Mouse (Mus musculus) heart, embryonic 16.5 days (tissue): ENCODE data around the gene Sema4d. TPM values are rescaled to one million over a fixed set of nuclear protein-coding genes. Genes with fewer than 3 reads are reported as not detected.

Experiments used
- ATAC-seq: fragments of 200-750 bp; cut with Nextera tagmentation; replicated peaks from 2 replicates; pipeline ENCODE4 v1.8.0; 2017; ENCODE audit warnings: moderate number of reproducible peaks; ENCODE audit not compliant: insufficient read depth, low FRiP score; ENCODE audit errors: extremely low read depth
- H3K27ac ChIP-seq: fragments of 300-500 bp; sonication (generic); 2 replicates; pipeline ENCODE4 v1.5.1; 2014; ENCODE audit warnings: mild to moderate bottlenecking, low read length, control low read depth, moderate library complexity
- H3K27me3 ChIP-seq: fragments of 300-500 bp; sonication (generic); 2 replicates; pipeline ENCODE4 v1.6.1; 2014; ENCODE audit warnings: low read length, mixed read lengths; ENCODE audit not compliant: control insufficient read depth, insufficient read depth
- H3K36me3 ChIP-seq: fragments of 300-500 bp; sonication (generic); 2 replicates; pipeline ENCODE4 v1.6.1; 2014; ENCODE audit not compliant: control insufficient read depth, insufficient read depth
- H3K4me1 ChIP-seq: fragments of 300-500 bp; sonication (generic); 2 replicates; pipeline ENCODE4 v1.6.1; 2014; ENCODE audit warnings: low read length, mixed read lengths; ENCODE audit not compliant: control insufficient read depth, insufficient read depth
- H3K4me2 ChIP-seq: fragments of 300-500 bp; sonication (generic); 2 replicates; pipeline ENCODE4 v1.6.1; 2014; ENCODE audit warnings: low read depth, mild to moderate bottlenecking, control low read depth, low read length
- H3K4me3 ChIP-seq: fragments of 300-500 bp; sonication (generic); 2 replicates; pipeline ENCODE4 v1.5.1; 2014; ENCODE audit warnings: mild to moderate bottlenecking, control low read depth, low read length
- H3K9ac ChIP-seq: fragments of 300-500 bp; sonication (generic); 2 replicates; pipeline ENCODE4 v1.6.1; 2014; ENCODE audit warnings: low read length, control low read depth
- H3K9me3 ChIP-seq: fragments of 300-500 bp; sonication (generic); replicated peaks from 2 replicates; pipeline ENCODE4 v1.6.1; 2016; ENCODE audit warnings: low read length; ENCODE audit not compliant: control insufficient read depth
- WGBS: fragments of 180-500 bp; shearing (Covaris S2); extraction: QIAGEN DNeasy Blood & Tissue Kit; methylation state at CpG from one replicate; pipeline ENCODE4 v1.1.7; 2014; 5-methylcytosine and 5-hydroxymethylcytosine counted together
- polyA plus RNA-seq: library from polyadenylated mRNA; unstranded; fragments of >200 nt; fragmentation: Nextera tagmentation; extraction: Ambion mirVana; gene quantifications from 2 replicates; pipeline ENCODE4 v1.2.1, GENCODE M21; 2015

Gene Sema4d
- polyA plus RNA-seq, 1 experiment from 2014 or later, result 22.5 TPM

DNA sequence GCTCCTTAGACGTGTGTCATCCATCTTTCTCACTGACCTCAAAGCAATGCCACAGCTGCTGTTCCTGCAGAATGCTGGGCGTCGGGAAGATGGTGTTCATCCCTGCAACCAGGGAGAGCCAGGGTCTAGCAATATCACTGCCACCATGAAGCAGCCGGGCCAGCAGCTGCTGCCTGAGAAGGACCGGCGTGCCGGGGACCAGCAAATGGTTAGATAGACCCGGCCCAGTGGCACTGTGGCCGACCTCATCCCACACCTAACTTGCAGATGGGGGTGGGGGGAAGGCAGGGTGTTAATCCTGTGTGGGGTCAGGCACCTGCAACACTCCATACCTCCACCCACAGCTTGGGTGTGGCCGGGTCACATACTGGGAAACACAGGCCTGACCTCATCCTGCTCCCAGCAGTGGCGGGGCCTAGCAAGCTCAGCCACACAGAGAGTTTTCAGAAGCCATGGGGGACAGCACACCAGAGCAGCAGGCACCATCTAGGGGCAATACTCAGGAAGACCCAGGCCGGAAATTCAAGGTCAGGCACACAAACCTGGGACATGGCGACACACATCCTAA is 38.9 kb downstream of the Sema4d start:
- WGBS, result 71% methylated on average over 13 of the region's 13 CpGs
- H3K9me3 ChIP-seq, result no peaks in the 10 kb centered on the region
- no peaks in the 10 kb centered on the region for H3K27me3 ChIP-seq
- no peak for ATAC-seq
- H3K36me3 ChIP-seq, result no peaks in the 10 kb centered on the region
- no peak overlapping the region for H3K9ac ChIP-seq
- no peak overlapping the region for H3K4me2 ChIP-seq
- H3K4me1 ChIP-seq, result peaks cover 63% of the 10 kb centered on the region
- H3K27ac ChIP-seq, result no peak overlapping the region
- H3K4me3 ChIP-seq, result no peak overlapping the region

DNA sequence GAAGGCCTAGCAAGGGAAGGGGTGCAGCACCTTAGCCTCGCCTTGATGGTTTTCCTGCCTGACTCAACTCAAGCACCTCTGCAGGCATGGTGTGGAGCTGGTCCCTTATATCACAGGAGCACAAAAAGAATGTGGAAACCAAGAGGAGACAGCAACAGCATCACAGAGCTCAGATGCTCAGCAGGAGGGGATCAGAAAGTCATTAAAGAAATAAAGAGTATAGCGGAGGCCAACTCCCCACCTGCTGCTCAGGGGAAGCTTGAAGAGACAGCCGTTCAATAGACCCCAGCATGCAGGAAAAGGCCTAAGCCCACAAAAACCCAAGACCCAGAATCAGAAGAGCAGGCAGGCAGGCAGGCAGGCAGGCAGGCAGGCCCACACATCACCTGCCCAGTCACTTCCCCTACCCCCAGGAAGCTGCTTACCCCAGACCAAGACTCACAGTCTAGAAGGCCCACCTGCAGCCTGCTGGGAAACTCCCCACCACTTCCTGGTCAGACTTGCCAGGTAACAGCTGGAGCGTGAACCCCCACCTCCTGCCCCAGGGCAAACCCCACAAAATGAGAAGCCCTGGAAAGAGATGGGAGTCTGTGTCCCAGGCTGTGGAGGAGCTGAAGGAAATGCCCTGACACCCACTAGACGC is 39.6 kb downstream of the Sema4d start:
- Histone ChIP-seq H3K27me3 (no peaks in the 10 kb centered on the region), H3K9me3 (no peaks in the 10 kb centered on the region), H3K4me2 (no peak overlapping the region), H3K9ac (0 out of 2 replicates have a peak overlapping the region, but pooled peaks have one; percentile 18), H3K4me3 (no peak overlapping the region), H3K4me1 (peaks cover 69% of the 10 kb centered on the region), H3K36me3 (no peaks in the 10 kb centered on the region), H3K27ac (peak overlapping the region; percentile 28; the same call in 1 of the 2 replicates)
- ATAC-seq, result no peak
- WGBS, result 80% methylated on average over 5 of the region's 5 CpGs

DNA sequence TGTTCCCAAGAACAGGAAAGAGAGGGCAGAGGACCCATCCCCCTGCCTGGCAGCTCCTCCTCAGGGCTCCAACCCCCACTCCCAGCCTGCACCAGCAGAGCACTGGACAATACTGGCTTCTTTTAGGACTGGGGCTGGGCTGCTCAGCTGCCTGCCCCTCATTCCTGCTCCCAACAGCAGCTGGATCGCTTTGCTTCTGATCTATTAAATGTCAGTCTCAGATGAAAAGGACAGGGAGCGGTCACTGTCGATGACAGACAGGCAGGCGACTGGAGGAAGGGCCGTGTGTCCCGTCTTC is 40.4 kb downstream of the Sema4d start:
- Histone ChIP-seq H3K27me3 (no peaks in the 10 kb centered on the region), H3K4me1 (peaks cover 71% of the 10 kb centered on the region), H3K27ac (peak overlapping the region; percentile 28; the same call in 1 of the 2 replicates), H3K9me3 (no peaks in the 10 kb centered on the region), H3K36me3 (no peaks in the 10 kb centered on the region), H3K4me3 (no peak overlapping the region), H3K4me2 (no peak overlapping the region), H3K9ac (peak overlapping the region; percentile 55)
- no peak for ATAC-seq
- 52% methylated on average over 6 of the region's 6 CpGs for WGBS

DNA sequence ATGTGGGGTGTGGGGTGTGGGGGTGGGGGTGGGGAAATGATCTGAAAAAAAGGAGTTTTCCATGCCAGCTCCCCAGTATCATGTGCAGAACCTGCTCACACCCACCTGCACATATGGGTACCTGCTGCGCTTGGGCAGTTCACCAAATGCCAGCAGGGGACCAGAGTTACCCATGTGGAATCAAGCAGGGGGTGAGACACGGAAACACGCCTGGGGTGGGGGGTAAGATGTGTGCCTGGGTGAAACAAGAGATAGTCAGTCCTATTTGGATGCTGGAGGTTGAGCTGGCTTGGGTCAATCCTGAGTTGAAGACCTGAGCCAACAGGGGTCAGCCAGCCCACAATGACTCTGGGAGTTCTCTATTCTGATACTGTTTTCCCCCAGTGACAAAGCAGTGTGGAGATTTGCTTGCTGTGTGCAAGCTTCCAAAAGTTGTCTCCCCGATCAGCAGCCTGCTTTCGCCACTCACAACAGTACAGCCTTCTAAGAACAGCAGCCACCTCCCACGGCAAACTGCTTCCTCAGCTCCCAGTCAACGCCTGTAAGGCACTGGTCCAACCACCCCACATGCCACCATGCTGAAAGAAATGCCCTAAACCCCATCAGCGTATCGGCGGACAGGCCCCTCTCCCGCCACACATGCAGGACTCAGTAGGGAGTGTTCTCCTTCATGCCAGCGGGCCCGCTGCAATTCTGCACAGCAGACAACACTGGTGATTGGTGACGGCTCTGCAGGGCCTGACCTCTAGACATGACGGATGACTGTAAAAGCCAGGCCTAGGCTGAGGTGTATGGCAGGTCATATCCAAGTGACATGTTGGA is 41.0 kb downstream of the Sema4d start:
- peaks cover 74% of the 10 kb centered on the region for H3K4me1 ChIP-seq
- 58% methylated on average over 15 of the region's 15 CpGs for WGBS
- H3K36me3 ChIP-seq, result no peaks in the 10 kb centered on the region
- H3K4me3 ChIP-seq, result no peak overlapping the region
- no peak overlapping the region for H3K27ac ChIP-seq
- no peaks in the 10 kb centered on the region for H3K27me3 ChIP-seq
- no peaks in the 10 kb centered on the region for H3K9me3 ChIP-seq
- peak overlapping the region; percentile 8; the same call in 1 of the 2 replicates for H3K9ac ChIP-seq
- H3K4me2 ChIP-seq, result no peak overlapping the region
- ATAC-seq, result no peak

DNA sequence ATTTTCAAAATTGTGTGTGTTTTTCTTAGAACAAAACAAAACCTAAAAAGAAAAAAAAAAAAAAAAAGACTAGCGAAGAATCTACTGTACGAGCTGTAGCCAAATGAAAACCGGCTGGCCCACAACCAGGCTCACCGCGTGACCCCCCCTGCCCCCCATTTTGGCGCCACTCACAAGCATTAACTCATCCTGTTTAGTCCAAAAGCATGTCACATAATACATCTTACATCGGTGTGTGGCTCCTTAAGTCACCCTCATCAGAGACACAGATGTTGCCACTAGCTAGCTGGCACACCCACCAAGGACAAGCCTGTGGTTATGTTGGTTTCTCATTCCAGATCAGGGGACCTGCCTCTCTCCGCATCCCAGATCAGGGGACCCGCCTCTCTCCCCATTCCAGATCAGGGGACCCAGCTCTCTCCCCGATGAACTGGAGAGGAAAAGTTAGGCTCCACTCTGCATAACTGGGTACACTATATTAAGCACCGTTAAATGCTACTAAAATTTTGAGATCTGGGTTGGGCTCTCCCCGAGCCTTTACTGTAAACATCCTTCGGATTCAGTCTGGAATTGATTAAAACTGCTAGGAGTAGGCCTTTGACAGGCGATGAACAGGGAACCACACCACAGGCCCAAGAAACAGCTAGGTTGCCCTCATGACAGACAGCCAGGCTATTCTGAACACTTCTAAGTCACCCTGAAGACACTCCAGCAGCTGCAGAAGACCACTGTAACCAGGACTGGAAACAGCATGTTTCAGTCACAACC is 43.8 kb downstream of the Sema4d start:
- H3K27me3 ChIP-seq, result no peaks in the 10 kb centered on the region
- H3K4me1 ChIP-seq, result peaks cover 67% of the 10 kb centered on the region
- H3K4me2 ChIP-seq, result no peak overlapping the region
- H3K36me3 ChIP-seq, result no peaks in the 10 kb centered on the region
- H3K4me3 ChIP-seq, result no peak overlapping the region
- no peak overlapping the region for H3K9ac ChIP-seq
- peak overlapping the region; percentile 0; the same call in 1 of the 2 replicates for H3K27ac ChIP-seq
- no peaks in the 10 kb centered on the region for H3K9me3 ChIP-seq
- WGBS, result 71% methylated on average over 14 of the region's 14 CpGs
- no peak for ATAC-seq

DNA sequence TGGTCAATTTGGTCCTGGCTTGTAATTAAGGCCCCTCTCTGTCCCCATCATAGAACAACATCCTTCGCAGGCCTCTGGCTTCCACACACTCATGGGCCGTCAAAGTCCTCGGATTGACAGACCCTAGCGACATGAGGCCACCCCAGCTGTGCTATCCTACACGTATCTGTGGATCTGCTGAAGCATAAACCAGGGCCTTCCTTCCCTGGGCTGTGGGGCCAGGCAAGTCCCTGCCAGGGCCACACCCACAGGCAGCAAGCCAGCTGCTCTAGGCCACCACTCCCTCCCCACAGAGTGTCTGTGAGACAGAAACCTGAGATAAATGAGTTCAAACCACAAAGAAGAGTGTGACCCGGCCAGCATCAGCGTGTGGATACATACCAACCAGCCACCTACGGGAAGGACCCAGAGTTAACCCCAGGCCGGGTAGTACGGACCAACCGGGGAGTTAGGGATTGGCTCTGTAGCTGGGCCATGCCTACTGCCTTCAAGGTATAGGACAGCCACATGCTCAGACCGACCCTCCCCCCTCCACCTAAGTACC is 45.5 kb downstream of the Sema4d start:
- H3K9me3 ChIP-seq, result no peaks in the 10 kb centered on the region
- no peak overlapping the region for H3K4me3 ChIP-seq
- H3K27ac ChIP-seq, result peak overlapping the region; percentile 32; the same call in 1 of the 2 replicates
- H3K36me3 ChIP-seq, result no peaks in the 10 kb centered on the region
- WGBS, result 43% methylated on average over 12 of the region's 12 CpGs
- ATAC-seq, result peak; percentile 68
- H3K27me3 ChIP-seq, result no peaks in the 10 kb centered on the region
- H3K9ac ChIP-seq, result peak overlapping the region; percentile 49; the same call in 1 of the 2 replicates
- peaks cover 59% of the 10 kb centered on the region for H3K4me1 ChIP-seq
- H3K4me2 ChIP-seq, result no peak overlapping the region

DNA sequence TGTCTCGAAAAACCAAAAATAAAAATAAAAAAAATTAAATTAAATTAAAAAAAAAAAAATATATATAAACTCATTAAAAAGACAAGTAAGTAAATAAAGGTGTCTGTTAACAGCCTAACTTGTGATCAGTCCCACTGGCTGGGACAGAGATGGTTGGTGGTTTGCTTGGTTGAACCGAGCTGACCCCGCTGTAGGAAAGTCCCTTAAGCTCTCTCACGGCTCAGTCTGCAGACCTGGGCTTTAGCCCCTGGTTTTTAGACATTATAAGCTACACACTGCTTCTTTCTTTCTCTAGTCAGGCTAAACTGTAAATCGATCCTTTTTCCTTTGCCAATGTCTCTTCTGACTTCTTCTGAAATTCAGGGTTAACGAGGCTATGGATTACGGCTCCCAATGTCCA is 46.5 kb downstream of the Sema4d start:
- no peak for ATAC-seq
- Histone ChIP-seq H3K9me3 (no peaks in the 10 kb centered on the region), H3K27me3 (no peaks in the 10 kb centered on the region), H3K27ac (no peak overlapping the region), H3K4me2 (no peak overlapping the region), H3K4me3 (no peak overlapping the region), H3K4me1 (peaks cover 49% of the 10 kb centered on the region), H3K9ac (no peak overlapping the region), H3K36me3 (no peaks in the 10 kb centered on the region)
- WGBS, result 89% methylated on average over 7 of the region's 7 CpGs

DNA sequence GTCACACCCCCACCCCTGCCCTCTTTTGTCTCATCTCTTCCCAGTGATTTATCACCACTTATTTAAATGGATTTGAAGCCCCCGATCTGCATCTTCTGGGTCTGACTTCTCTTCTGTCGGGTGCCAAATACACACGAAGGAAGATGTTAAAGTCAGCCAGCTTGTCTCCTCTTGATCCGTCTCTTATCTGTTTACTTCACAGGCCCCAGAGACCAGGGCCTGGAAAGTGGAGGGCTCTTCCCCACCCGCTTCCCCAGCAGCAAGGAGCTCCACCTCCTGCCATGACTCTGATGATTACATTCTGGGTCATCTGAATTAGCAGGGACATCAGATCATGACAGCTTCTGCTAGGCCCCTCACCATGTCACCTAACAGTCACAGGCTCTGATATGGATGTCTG is 47.7 kb downstream of the Sema4d start:
- H3K27me3 ChIP-seq, result no peaks in the 10 kb centered on the region
- no peak overlapping the region for H3K4me3 ChIP-seq
- no peaks in the 10 kb centered on the region for H3K9me3 ChIP-seq
- peaks cover 46% of the 10 kb centered on the region for H3K4me1 ChIP-seq
- H3K4me2 ChIP-seq, result no peak overlapping the region
- H3K27ac ChIP-seq, result no peak overlapping the region
- peak overlapping the region; percentile 46 for H3K9ac ChIP-seq
- 29% methylated on average over 5 of the region's 5 CpGs for WGBS
- H3K36me3 ChIP-seq, result no peaks in the 10 kb centered on the region
- ATAC-seq, result no peak
